Mouse (Mus musculus): ENCODE results near the gene Mdh1b. TPM values are rescaled to one million over a fixed set of nuclear protein-coding genes. Genes with fewer than 3 reads are reported as not detected.

Mdh1b gene
- total RNA-seq, 2 experiments from 2014 or later: 0.34 TPM; not detected in 1

GRCm38 (mm10) chr1:63667201-63667948 lies 62.7 kb downstream of the Mdh1b start:
- intact Hi-C loops (cut with DNase I): loop anchor here (5.0 to 10.0 kb wide), 2 partner anchors 450 to 867 kb away; partner anchors contain the start of gene Creb1
- DNase-seq: peak; percentile 46

DNA sequence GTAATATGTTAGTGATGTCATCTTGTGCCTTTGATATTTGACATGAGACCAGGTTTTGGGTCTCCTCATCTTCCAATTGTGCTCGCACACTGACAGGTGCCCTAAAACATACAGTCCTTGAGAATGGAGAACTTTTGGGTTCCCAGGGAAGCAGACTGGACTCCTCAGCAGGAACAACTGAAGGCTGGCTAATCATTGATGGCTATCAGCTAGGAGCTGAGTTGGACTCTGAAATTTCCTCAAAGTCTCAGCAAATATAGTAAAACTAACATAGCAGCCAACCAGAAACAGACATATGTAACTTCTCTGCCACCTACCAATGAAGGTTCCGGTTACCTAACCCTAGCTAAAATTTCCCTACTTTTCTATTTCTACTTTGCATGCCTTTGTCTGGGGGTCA lies 64.0 kb downstream of the Mdh1b start:
- DNase-seq: no peak
- intact Hi-C loops (cut with DNase I): loop anchor here (5.0 to 10.0 kb wide), 2 partner anchors 451 to 869 kb away; partner anchors contain the start of gene Creb1

DNA sequence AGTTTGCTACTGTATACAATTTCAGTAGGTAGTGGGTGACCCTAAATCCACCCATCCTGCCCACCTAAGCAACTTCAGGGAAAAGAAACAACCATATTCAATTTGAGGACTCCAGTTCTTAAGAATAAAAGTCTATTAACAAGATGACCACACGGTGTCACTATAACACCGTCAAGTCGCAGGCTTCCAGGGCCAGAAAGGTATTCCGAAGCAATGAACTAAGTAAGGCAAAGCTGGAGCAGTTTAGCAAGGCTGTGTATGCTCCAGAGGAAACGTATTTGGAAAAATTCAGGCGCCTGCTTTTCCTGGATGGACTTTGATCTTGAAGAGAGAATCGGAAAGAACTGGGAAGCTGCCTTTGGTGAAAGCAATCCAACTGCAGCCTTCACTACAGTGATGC lies 70.5 kb downstream of the Mdh1b start:
- intact Hi-C loops (cut with DNase I): loop anchor here (5.0 to 10.0 kb wide), 2 partner anchors 1048 to 1345 kb away; no protein-coding TSS in a partner anchor
- peak; percentile 28 for DNase-seq

GRCm38 (mm10) chr1:63658016-63658415 lies 72.1 kb downstream of the Mdh1b start:
- peak; percentile 67 for DNase-seq
- intact Hi-C loops (cut with DNase I): loop anchor here (5.0 to 10.0 kb wide), 2 partner anchors 1049 to 1347 kb away; no protein-coding TSS in a partner anchor

Other genes starting within 250 kb of the Mdh1b start
- gene Gm39653, start 114.3 kb downstream of the Mdh1b start, total RNA-seq (2021): not detected
- not detected for gene Dytn, start 43.4 kb downstream of the Mdh1b start, total RNA-seq (2021)
- 10 to 100 TPM; 15.9 to 23.1 TPM for gene Fastkd2, start 296 bp upstream of the Mdh1b start, total RNA-seq (2021)
- under 1 TPM; 0.22 to 0.40 TPM for gene 4933402D24Rik, start 38.9 kb upstream of the Mdh1b start, total RNA-seq (2021)

All from left cerebral cortex, postnatal 4 days (tissue).